Mouse (Mus musculus) testis, adult 2 months (tissue): Measurements from ENCODE around the gene Sel1l3.

Source experiments
- CTCF ChIP-seq: fragments of 200-500 bp; IDR thresholded peaks from 2 replicates; pipeline ENCODE4 v1.5.1; 2012; ENCODE audit warnings: low read depth, mild to moderate bottlenecking, inconsistent platforms, low read length, moderate library complexity; ENCODE audit not compliant: control insufficient read depth, insufficient read depth, insufficient replicate concordance
- POLR2A ChIP-seq: fragments of 200-500 bp; IDR thresholded peaks from 2 replicates; pipeline ENCODE4 v1.6.1; 2012; ENCODE audit warnings: low read depth, mild to moderate bottlenecking, inconsistent platforms, low read length, moderate library complexity; ENCODE audit not compliant: control insufficient read depth

- TF ChIP-seq CTCF (no peak), POLR2A (no peak)
Observed at GRCm38 (mm10) chr5:53249431-53250061, 35.8 kb upstream of the Sel1l3 start.
